ENCODE assay signal across 10 mouse cellular contexts in genomic region chr17:9083629-9084028, GRCm38 (mm10).
"Had no signal": no experiment of that assay in that cellular context is flagged by ENCODE, and none has a peak within 500 bp of the region (broad histone marks: within the 10 kb centered on the region; RNA-seq: fewer than 3 reads in every experiment).

No protein-coding gene starts in this region.

- DNase-seq: kidney, adult 8-10 months; kidney, postnatal 10 days; kidney, postnatal 4 days; left cerebral cortex, postnatal 4 days; liver, postnatal 0 days; lung, embryonic 14.5 days; right cerebral cortex, postnatal 14 days; right cerebral cortex, postnatal 4 days; thymus, adult 18-20 months; thymus, postnatal 4 days had no signal
